ENCODE assay signal across 9 mouse cellular contexts in genomic region chr11:119219816-119220465, GRCm38 (mm10). TPM values are rescaled to one million over a fixed set of nuclear protein-coding genes. Genes with fewer than 3 reads are reported as not detected.
A peak's percentile ranks its signal among the peaks of the same experiment; 100 is the strongest.
DNase-seq lines count a peak whose midpoint lies in the region; ATAC-seq and TF ChIP-seq lines count a peak whose summit lies in the region.
"Had no signal": no experiment of that assay in that cellular context is flagged by ENCODE, and none has a peak within 500 bp of the region (broad histone marks: within the 10 kb centered on the region; RNA-seq: fewer than 3 reads in every experiment).

No protein-coding gene starts in this region.

- TF ChIP-seq EP300 in liver, postnatal 0 days (IDR thresholded peaks at IDR 0.05; ENCODE audit: low read depth), result no peak

- peak; percentile 38 for ATAC-seq in hindbrain, embryonic 16.5 days
- ATAC-seq in midbrain, embryonic 16.5 days, result 0 out of 2 replicates have a peak, but pooled peaks have one; percentile 7
- no peak for ATAC-seq in liver, postnatal 0 days
- ATAC-seq: Patski had no signal

- no peak overlapping the region for H3K4me3 ChIP-seq in hindbrain, embryonic 16.5 days (ENCODE audit: low read length)
- 0 out of 2 replicates have a peak overlapping the region, but pooled peaks have one; percentile 9 for H3K4me3 ChIP-seq in midbrain, embryonic 16.5 days (ENCODE audit: low read depth, low read length)
- H3K4me3 ChIP-seq in liver, postnatal 0 days (ENCODE audit: low read depth, low read length), result no peak overlapping the region

- H3K27ac ChIP-seq in hindbrain, embryonic 16.5 days (ENCODE audit: low read depth, low read length), result peak overlapping the region; percentile 74
- H3K27ac ChIP-seq in midbrain, embryonic 16.5 days (ENCODE audit: low read length), result peak overlapping the region; percentile 76
- no peak overlapping the region; the same call in 1 of the 2 replicates for H3K27ac ChIP-seq in liver, postnatal 0 days (ENCODE audit: low read depth)

- H3K9me3 ChIP-seq in hindbrain, embryonic 16.5 days (ENCODE audit: control insufficient read depth, low read length), result no peaks in the 10 kb centered on the region
- no peaks in the 10 kb centered on the region for H3K9me3 ChIP-seq in midbrain, embryonic 16.5 days (replicated peaks; ENCODE audit: control insufficient read depth, low read length, poor library complexity, severe bottlenecking)
- no peaks in the 10 kb centered on the region for H3K9me3 ChIP-seq in liver, postnatal 0 days (ENCODE audit: low read length)

- H3K36me3 ChIP-seq in hindbrain, embryonic 16.5 days (ENCODE audit: control insufficient read depth, insufficient read depth, low read length), result no peaks in the 10 kb centered on the region
- H3K36me3 ChIP-seq in midbrain, embryonic 16.5 days (ENCODE audit: control insufficient read depth, insufficient read depth, low read length), result no peaks in the 10 kb centered on the region
- no peaks in the 10 kb centered on the region for H3K36me3 ChIP-seq in liver, postnatal 0 days (replicated peaks; ENCODE audit: insufficient read depth, low read length)

- peak overlapping the region; percentile 39 for H3K4me2 ChIP-seq in hindbrain, embryonic 16.5 days (ENCODE audit: low read length)
- peak overlapping the region; percentile 43 for H3K4me2 ChIP-seq in midbrain, embryonic 16.5 days (ENCODE audit: low read length)
- no peak overlapping the region for H3K4me2 ChIP-seq in liver, postnatal 0 days (ENCODE audit: low read depth, low read length)

- peak; percentile 56 for DNase-seq in Muller cell, postnatal 12 days (ENCODE audit: inconsistent ontology term)
- DNase-seq in cerebellum, adult 11-12 months, result peak; percentile 94
- peak; percentile 78 for DNase-seq in gastrocnemius, postnatal 10 days
- DNase-seq in layer of hippocampus, postnatal 36 days, result peak; percentile 74 to 81
- no peak for DNase-seq in liver, postnatal 0 days
- DNase-seq in thymus, postnatal 10 days (ENCODE audit: low spot score in 2 of 2), result no peak

- 6% methylated on average over 17 of the region's 17 CpGs for WGBS in hindbrain, embryonic 16.5 days
- WGBS in midbrain, embryonic 16.5 days, result 7% methylated on average over 17 of the region's 17 CpGs
- WGBS in liver, postnatal 0 days (ENCODE audit: insufficient replicate concordance), result 51% methylated on average over 17 of the region's 17 CpGs

- H3K9ac ChIP-seq in hindbrain, embryonic 16.5 days (ENCODE audit: low read depth, low read length), result peak overlapping the region; percentile 46
- H3K9ac ChIP-seq in midbrain, embryonic 16.5 days (ENCODE audit: low read depth, low read length), result peak overlapping the region; percentile 55
- H3K9ac ChIP-seq in liver, postnatal 0 days (replicated peaks), result no peak overlapping the region

- H3K27me3 ChIP-seq in hindbrain, embryonic 16.5 days (replicated peaks; ENCODE audit: control insufficient read depth, insufficient read depth, low read length), result no peaks in the 10 kb centered on the region
- no peaks in the 10 kb centered on the region for H3K27me3 ChIP-seq in midbrain, embryonic 16.5 days (ENCODE audit: control insufficient read depth, insufficient read depth, low read depth, low read length)
- H3K27me3 ChIP-seq in liver, postnatal 0 days (ENCODE audit: insufficient read depth, low read length), result no peaks in the 10 kb centered on the region
- H3K27me3 ChIP-seq: Patski had no signal

- peaks cover 58% of the 10 kb centered on the region for H3K4me1 ChIP-seq in hindbrain, embryonic 16.5 days (ENCODE audit: control insufficient read depth, insufficient read depth, low read depth, low read length)
- peaks cover 43% of the 10 kb centered on the region for H3K4me1 ChIP-seq in midbrain, embryonic 16.5 days (ENCODE audit: control insufficient read depth, insufficient read depth, low read length)
- H3K4me1 ChIP-seq in liver, postnatal 0 days (ENCODE audit: insufficient read depth), result peaks cover 18% of the 10 kb centered on the region

- TF ChIP-seq CTCF in liver, postnatal 0 days (IDR thresholded peaks at IDR 0.05; ENCODE audit: low read depth), result no peak

RNA-seq across cellular contexts. Expression of gene Tbc1d16, which starts 8.4 kb away (rescaled TPM):
- 10 to 100 TPM; 17.0 to 17.8 TPM for total RNA-seq in gastrocnemius, postnatal 10 days (2021)
- 47.9 and 54.9 TPM in 2 replicates for polyA plus RNA-seq in hindbrain, embryonic 16.5 days (2015; fragmentation: Nextera tagmentation; extraction: Ambion mirVana)
- total RNA-seq in layer of hippocampus, postnatal 36 days (2021), result 10 to 100 TPM; 47.9 to 50.9 TPM
- 47.7 and 56.7 TPM in 2 replicates for polyA plus RNA-seq in midbrain, embryonic 16.5 days (2015; fragmentation: Nextera tagmentation; extraction: Ambion mirVana)
- 1.0 and 1.5 TPM in 2 replicates for polyA plus RNA-seq in liver, postnatal 0 days (2015; fragmentation: Nextera tagmentation; extraction: Ambion mirVana)

RNA-seq across cellular contexts. Expression of gene Ccdc40, which starts 8.4 kb away (rescaled TPM):
- total RNA-seq in gastrocnemius, postnatal 10 days (2021), result under 1 TPM in 1 of 2 experiments, not detected in 1; 0.31 TPM
- 16.5 and 17.2 TPM in 2 replicates for polyA plus RNA-seq in hindbrain, embryonic 16.5 days (2015; fragmentation: Nextera tagmentation; extraction: Ambion mirVana)
- 1 to 10 TPM; 1.6 to 2.3 TPM for total RNA-seq in layer of hippocampus, postnatal 36 days (2021)
- 18.0 and 20.1 TPM in 2 replicates for polyA plus RNA-seq in midbrain, embryonic 16.5 days (2015; fragmentation: Nextera tagmentation; extraction: Ambion mirVana)
- 0.89 and 0.95 TPM in 2 replicates for polyA plus RNA-seq in liver, postnatal 0 days (2015; fragmentation: Nextera tagmentation; extraction: Ambion mirVana)

RNA-seq across cellular contexts. Expression of gene Gaa, which starts 47.7 kb away (rescaled TPM):
- 10 to 100 TPM; 67.7 to 78.6 TPM for total RNA-seq in gastrocnemius, postnatal 10 days (2021)
- 121 and 131 TPM in 2 replicates for polyA plus RNA-seq in hindbrain, embryonic 16.5 days (2015; fragmentation: Nextera tagmentation; extraction: Ambion mirVana)
- total RNA-seq in layer of hippocampus, postnatal 36 days (2021), result 100 to 1,000 TPM; 294 to 299 TPM
- 102 and 120 TPM in 2 replicates for polyA plus RNA-seq in midbrain, embryonic 16.5 days (2015; fragmentation: Nextera tagmentation; extraction: Ambion mirVana)
- 28.6 and 29.0 TPM in 2 replicates for polyA plus RNA-seq in liver, postnatal 0 days (2015; fragmentation: Nextera tagmentation; extraction: Ambion mirVana)

Comparison
In these comparisons a context has a peak if more than half of its experiments do, and no peak if none do; other contexts are left out.
1. DNase-seq: peak in Muller cell, postnatal 12 days (single experiment), cerebellum, adult 11-12 months (single experiment), gastrocnemius, postnatal 10 days (single experiment) and layer of hippocampus, postnatal 36 days (2 of 2); none in liver, postnatal 0 days (single experiment) and thymus, postnatal 10 days (0 of 2).
2. RNA of gene Tbc1d16, which starts 8.4 kb away (polyA plus RNA-seq): 47.9 to 54.9 TPM in hindbrain, embryonic 16.5 days and 47.7 to 56.7 TPM in midbrain, embryonic 16.5 days; 1.0 to 1.5 TPM in liver, postnatal 0 days; every median in the first group is over 10 times any median in the second.